Mouse (Mus musculus) lung, postnatal 0 days (tissue): Measurements from ENCODE around the gene Kiss1. TPM values are rescaled to one million over a fixed set of nuclear protein-coding genes. Genes with fewer than 3 reads are reported as not detected.

Experiments
- ATAC-seq: fragments of 200-750 bp; cut with Nextera tagmentation; 2 replicates; pipeline ENCODE4 v1.8.0; 2017; ENCODE audit warnings: moderate library complexity
- DNase-seq: peaks from one replicate; pipeline ENCODE4 v3.0.0-alpha.2; 2016; ENCODE audit warnings: low spot score
- H3K27ac ChIP-seq: fragments of 300-500 bp; sonication (generic); 2 replicates; pipeline ENCODE4 v1.5.1; 2014; ENCODE audit warnings: antibody characterized with exemption, mild to moderate bottlenecking, low read length, mixed read lengths
- H3K27me3 ChIP-seq: fragments of 300-500 bp; sonication (generic); replicated peaks from 2 replicates; pipeline ENCODE4 v1.6.1; 2014; ENCODE audit warnings: low read length, mixed read lengths; ENCODE audit not compliant: insufficient read depth
- H3K36me3 ChIP-seq: fragments of 300-500 bp; sonication (generic); 2 replicates; pipeline ENCODE4 v1.6.1; 2014; ENCODE audit warnings: low read length, mixed read lengths; ENCODE audit not compliant: insufficient read depth
- H3K4me1 ChIP-seq: fragments of 300-500 bp; sonication (generic); 2 replicates; pipeline ENCODE4 v1.6.1; 2014; ENCODE audit warnings: antibody characterized with exemption, low read depth, low read length, mixed read lengths; ENCODE audit not compliant: insufficient read depth
- H3K4me2 ChIP-seq: fragments of 300-500 bp; sonication (generic); replicated peaks from 2 replicates; pipeline ENCODE4 v1.6.1; 2014; ENCODE audit warnings: low read depth, mild to moderate bottlenecking, low read length, moderate library complexity, mixed read lengths
- H3K4me3 ChIP-seq: fragments of 300-500 bp; sonication (generic); 2 replicates; pipeline ENCODE4 v1.5.1; 2014; ENCODE audit warnings: low read depth, low read length
- H3K9ac ChIP-seq: fragments of 300-500 bp; sonication (generic); replicated peaks from 2 replicates; pipeline ENCODE4 v1.6.1; 2014; ENCODE audit warnings: low read depth, mild to moderate bottlenecking
- H3K9me3 ChIP-seq: fragments of 300-500 bp; sonication (generic); 2 replicates; pipeline ENCODE4 v1.6.1; 2016; ENCODE audit warnings: low read length, mixed read lengths
- CTCF ChIP-seq: IDR thresholded peaks from 2 replicates; pipeline ENCODE4 v1.5.1; 2016; ENCODE audit warnings: antibody characterized with exemption, mild to moderate bottlenecking
- EP300 ChIP-seq: IDR thresholded peaks from 2 replicates; pipeline ENCODE4 v1.6.1; 2016; ENCODE audit warnings: antibody characterized with exemption, mild to moderate bottlenecking, control low read depth
- WGBS: fragments of 180-500 bp; shearing (Covaris S2); extraction: QIAGEN DNeasy Blood & Tissue Kit; methylation state at CpG from one replicate; pipeline ENCODE4 v1.1.7; 2014; 5-methylcytosine and 5-hydroxymethylcytosine counted together
- polyA plus RNA-seq: library from polyadenylated mRNA; unstranded; fragments of >200 nt; fragmentation: Nextera tagmentation; extraction: Ambion mirVana; gene quantifications from 2 replicates; pipeline ENCODE4 v1.2.1, GENCODE M21; 2015

Gene Kiss1
- polyA plus RNA-seq, 1 experiment from 2014 or later: 19.2 TPM

DNA sequence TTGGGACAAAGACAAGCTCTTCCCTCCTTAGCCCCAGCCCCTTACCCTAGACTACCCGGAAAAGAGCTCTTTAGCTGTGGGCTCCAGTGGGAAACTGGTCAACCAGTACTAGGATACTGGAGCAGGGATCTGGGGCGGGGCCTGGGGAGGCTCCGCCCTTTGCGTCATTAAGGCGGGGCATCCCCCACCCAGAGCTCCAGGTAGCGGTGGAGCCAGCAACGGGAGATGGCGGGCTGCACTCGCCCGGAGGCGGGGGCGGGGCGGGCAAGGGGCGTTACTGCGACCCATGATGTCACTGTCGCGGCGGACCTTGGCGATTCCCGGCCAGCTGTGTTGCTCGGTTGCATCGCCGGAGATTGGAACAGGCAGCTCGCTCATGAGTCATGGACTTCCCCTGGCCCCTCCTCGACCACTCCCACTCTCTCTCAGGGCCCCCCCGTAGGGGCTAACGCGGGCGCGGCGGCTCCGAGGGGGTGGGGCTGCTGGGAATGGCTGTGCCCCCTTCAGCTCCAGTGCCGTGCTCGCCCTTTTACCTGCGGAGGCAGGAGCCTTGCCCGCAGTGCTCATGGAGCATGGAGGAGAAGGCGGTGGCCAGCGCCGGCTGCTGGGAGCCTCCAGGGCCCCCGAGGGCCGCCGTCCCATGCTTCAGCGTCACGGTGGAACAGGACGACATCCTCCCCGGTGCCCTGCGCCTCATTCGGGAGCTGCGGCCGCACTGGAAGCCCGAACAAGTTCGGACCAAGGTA lies 41.8 kb downstream of the Kiss1 start, which contains the start of gene Etnk2:
Gene Etnk2, plus strand, starts transcription at position 297 of the 746 bp plus-strand sequence.
- Histone ChIP-seq H3K27me3 (no peaks in the 10 kb centered on the region; the same call in 1 of the 2 replicates), H3K4me2 (peak within 1 kb of the TSS; percentile 97), H3K9ac (peak within 1 kb of the TSS; percentile 23; the same call in 1 of the 2 replicates), H3K36me3 (no peaks in the 10 kb centered on the region), H3K4me1 (peaks cover 16% of the 10 kb centered on the region), H3K9me3 (no peaks in the 10 kb centered on the region), H3K4me3 (peak within 1 kb of the TSS; percentile 51), H3K27ac (no peak within 1 kb of the TSS)
- ATAC-seq (peak; percentile 83), DNase-seq (peak; percentile 85)
- TF ChIP-seq CTCF: no peak
- TF ChIP-seq EP300: no peak
- WGBS: 4% methylated on average over 45 of the region's 52 CpGs

DNA sequence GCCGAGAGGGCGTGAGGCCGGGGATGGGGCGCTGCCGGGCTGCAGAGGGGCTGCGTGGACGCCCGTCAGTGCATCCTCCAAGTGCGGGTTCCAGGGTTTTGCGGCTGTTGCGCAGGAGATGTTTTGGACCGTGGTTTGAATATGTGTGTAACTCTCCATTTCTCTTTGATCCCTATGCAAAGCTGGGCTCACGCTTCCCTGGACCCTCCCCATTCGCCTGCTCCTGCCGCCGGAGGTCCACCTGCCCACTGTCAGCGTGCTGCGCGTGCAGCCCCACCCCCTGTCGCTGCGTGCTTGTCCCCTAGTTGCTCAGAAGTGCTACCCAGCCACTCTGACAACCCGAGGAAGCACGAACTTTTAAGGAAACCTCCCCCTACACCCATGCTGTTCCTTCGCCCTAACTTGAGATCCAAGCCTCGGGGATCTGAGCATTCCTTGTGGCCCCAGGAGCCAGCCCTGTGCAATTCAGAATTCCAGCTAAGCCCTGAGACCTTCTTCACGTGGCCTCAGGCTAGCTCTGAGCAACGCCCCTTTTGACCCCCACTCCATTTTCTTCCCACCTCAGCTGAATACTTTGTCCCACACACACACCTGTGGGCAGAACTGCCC lies 42.5 kb downstream of the Kiss1 start:
- 0 out of 2 replicates have a peak overlapping the region, but pooled peaks have one; percentile 23 for H3K9ac ChIP-seq
- no peaks in the 10 kb centered on the region for H3K9me3 ChIP-seq
- no peak for DNase-seq
- H3K27me3 ChIP-seq: no peaks in the 10 kb centered on the region; the same call in 1 of the 2 replicates
- 4% methylated on average over 20 of the region's 27 CpGs for WGBS
- ATAC-seq: no peak
- H3K4me3 ChIP-seq: peak overlapping the region; percentile 51
- H3K27ac ChIP-seq: no peak overlapping the region
- no peaks in the 10 kb centered on the region for H3K36me3 ChIP-seq
- peaks cover 16% of the 10 kb centered on the region for H3K4me1 ChIP-seq
- H3K4me2 ChIP-seq: peak overlapping the region; percentile 97
- TF ChIP-seq EP300: no peak
- no peak for TF ChIP-seq CTCF

DNA sequence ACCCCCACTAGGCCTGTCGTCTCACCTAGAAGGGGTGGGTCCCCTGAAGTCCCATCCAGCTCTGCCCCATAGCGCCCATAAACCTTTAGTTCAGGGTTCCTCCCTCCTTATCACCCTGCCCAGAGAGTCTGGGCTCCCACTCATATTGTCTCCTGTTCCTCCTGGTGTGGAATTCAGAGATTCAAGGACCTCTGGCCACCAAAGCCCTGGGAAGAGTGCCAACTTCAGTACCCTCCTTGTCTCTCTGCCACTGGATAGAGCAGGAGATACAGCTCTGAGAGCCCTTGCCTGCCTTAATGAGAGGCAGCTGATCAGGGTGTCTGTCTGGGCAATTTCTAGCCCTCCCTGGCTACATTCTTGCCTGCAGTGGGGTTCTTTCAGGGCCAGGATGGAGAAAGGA lies 43.2 kb downstream of the Kiss1 start:
- Histone ChIP-seq H3K4me2 (no peak overlapping the region), H3K4me3 (no peak overlapping the region), H3K4me1 (peaks cover 16% of the 10 kb centered on the region), H3K27me3 (no peaks in the 10 kb centered on the region; the same call in 1 of the 2 replicates), H3K9ac (no peak overlapping the region), H3K36me3 (no peaks in the 10 kb centered on the region), H3K27ac (no peak overlapping the region), H3K9me3 (no peaks in the 10 kb centered on the region)
- WGBS: 54% methylated on average over 2 of the region's 2 CpGs
- ATAC-seq (no peak), DNase-seq (no peak)
- TF ChIP-seq CTCF: no peak

DNA sequence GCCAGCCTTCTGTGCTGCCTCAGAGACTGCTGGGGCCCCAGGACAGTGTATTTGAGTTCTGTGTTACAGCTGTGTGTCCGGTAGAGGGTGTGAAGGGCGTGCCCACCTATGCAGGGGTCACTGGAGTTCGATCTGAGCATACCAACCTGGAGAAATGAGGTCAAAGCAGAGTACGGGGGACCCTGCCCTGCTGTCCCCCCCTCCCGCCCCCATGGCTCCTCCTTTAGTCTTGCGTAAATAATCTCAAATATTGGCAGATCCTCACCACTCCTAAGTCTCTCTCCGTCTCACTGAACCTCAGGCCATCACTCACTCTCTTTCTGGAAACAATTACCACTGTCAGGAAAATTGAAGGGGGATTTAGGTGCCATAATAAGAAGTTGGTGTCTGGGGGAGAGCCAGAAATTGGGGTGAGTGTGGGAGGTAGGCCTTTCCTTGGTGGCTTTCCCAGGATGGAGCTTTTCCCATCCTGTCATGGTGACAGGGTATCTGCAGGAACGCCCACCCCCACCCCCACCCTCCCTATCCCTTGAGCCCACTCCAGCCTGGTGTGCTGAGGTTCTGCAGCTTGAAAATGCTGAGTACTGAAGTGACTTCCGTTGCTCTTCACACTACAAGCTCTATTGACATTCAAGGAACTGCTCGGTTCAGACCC lies 45.4 kb downstream of the Kiss1 start:
- TF ChIP-seq CTCF (no peak), EP300 (no peak)
- H3K4me1 ChIP-seq: peaks cover 16% of the 10 kb centered on the region
- H3K9ac ChIP-seq: no peak overlapping the region
- no peak overlapping the region for H3K4me3 ChIP-seq
- H3K27ac ChIP-seq: no peak overlapping the region
- DNase-seq (no peak), ATAC-seq (no peak)
- H3K9me3 ChIP-seq: no peaks in the 10 kb centered on the region
- no peaks in the 10 kb centered on the region for H3K36me3 ChIP-seq
- no peak overlapping the region for H3K4me2 ChIP-seq
- no peaks in the 10 kb centered on the region; the same call in 1 of the 2 replicates for H3K27me3 ChIP-seq
- 37% methylated on average over 10 of the region's 10 CpGs for WGBS

DNA sequence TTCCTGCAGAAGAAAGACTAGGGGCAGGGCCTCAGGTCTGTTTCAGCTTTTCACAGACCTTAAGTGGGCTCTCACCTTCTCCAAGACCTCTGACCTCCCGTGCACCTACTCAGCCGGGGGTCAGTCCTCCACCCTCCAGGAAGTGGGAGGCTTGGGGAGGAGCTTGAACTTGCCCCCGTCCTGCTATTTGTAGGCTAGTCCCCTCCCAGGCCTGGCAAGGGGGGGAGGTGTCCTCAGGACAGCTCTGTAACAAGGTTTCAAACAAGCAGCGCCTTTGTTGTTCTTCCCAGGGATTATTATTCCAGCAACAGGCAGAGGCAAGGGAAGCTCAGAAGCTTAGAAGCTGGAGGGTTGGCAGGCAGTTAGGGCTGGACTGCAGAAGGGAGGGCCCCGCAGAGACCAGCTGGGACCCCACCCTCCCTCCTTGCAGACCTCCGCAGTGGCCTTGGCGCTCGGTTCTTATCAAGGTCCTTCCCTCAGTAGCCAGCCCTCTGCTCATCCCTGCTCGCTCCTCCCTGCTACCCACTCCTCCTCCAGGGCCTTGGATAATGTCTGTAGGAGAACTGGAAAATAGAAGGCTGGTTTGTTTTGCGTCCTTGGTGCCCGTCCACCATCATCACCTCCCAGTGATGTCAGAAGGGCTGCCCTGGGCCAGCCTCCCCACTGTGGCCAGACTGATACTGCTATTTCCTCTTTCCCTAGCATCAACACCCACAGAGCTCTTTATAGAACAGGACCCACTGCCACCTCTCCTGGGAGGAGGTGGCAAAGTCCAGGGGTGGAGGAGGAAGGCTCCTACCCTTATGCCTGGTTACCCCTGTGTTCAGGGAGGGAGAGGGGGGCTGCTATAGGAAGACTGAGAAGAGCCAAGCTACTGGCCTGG lies 46.2 kb downstream of the Kiss1 start:
- 16% methylated on average over 8 of the region's 11 CpGs for WGBS
- ATAC-seq: no peak
- TF ChIP-seq CTCF (no peak), EP300 (no peak)

More for the DNA sequence above, 46.2 kb downstream of the Kiss1 start:
- H3K4me2 ChIP-seq: no peak overlapping the region
- no peaks in the 10 kb centered on the region; the same call in 1 of the 2 replicates for H3K27me3 ChIP-seq
- H3K27ac ChIP-seq: no peak overlapping the region
- no peaks in the 10 kb centered on the region for H3K36me3 ChIP-seq
- no peak for DNase-seq
- no peak overlapping the region for H3K4me3 ChIP-seq
- H3K9me3 ChIP-seq: no peaks in the 10 kb centered on the region
- peaks cover 16% of the 10 kb centered on the region for H3K4me1 ChIP-seq
- no peak overlapping the region for H3K9ac ChIP-seq
